Mouse (Mus musculus): ENCODE results near the gene Znrf1.

The Znrf1 gene

GRCm38 (mm10) chr8:111535491-111535890 lies 406 bp upstream of the Znrf1 start:
- no peak for DNase-seq

- peak; percentile 61 for DNase-seq
These were observed 1.3 kb downstream of the Znrf1 start for GRCm38 (mm10) chr8:111536978-111537764.

- DNase-seq, result no peak
These were observed 1.9 kb downstream of the Znrf1 start for GRCm38 (mm10) chr8:111537765-111538158.

- peak; percentile 65 for DNase-seq
These were observed 2.3 kb downstream of the Znrf1 start for GRCm38 (mm10) chr8:111538194-111538593.

- peak; percentile 59 for DNase-seq
These were observed 3.7 kb downstream of the Znrf1 start for GRCm38 (mm10) chr8:111539422-111540076.

GRCm38 (mm10) chr8:111543712-111544380 lies 7.9 kb downstream of the Znrf1 start:
- peak; percentile 8 for DNase-seq

- DNase-seq, result no peak
These were observed 9.7 kb downstream of the Znrf1 start for GRCm38 (mm10) chr8:111545406-111546156.

- no peak for DNase-seq
These were observed 11.2 kb downstream of the Znrf1 start for GRCm38 (mm10) chr8:111547144-111547543.

- no peak for DNase-seq
These were observed 12.3 kb downstream of the Znrf1 start for GRCm38 (mm10) chr8:111548201-111548600.

GRCm38 (mm10) chr8:111550002-111550870 lies 14.3 kb downstream of the Znrf1 start:
- peak; percentile 47 for DNase-seq

- no peak for DNase-seq
These were observed 15.7 kb downstream of the Znrf1 start for GRCm38 (mm10) chr8:111551511-111552130.

- DNase-seq, result peak; percentile 76
These were observed 25.9 kb downstream of the Znrf1 start for GRCm38 (mm10) chr8:111561824-111562223.

GRCm38 (mm10) chr8:111562274-111562803 lies 26.4 kb downstream of the Znrf1 start:
- no peak for DNase-seq

- no peak for DNase-seq
These were observed 27.2 kb downstream of the Znrf1 start for GRCm38 (mm10) chr8:111563075-111563474.

GRCm38 (mm10) chr8:111563687-111564086 lies 27.8 kb downstream of the Znrf1 start:
- no peak for DNase-seq

- DNase-seq, result no peak
These were observed 28.2 kb downstream of the Znrf1 start for GRCm38 (mm10) chr8:111564093-111564492.

- DNase-seq, result no peak
These were observed 29.9 kb downstream of the Znrf1 start for GRCm38 (mm10) chr8:111565784-111566191.

- no peak for DNase-seq
These were observed 30.4 kb downstream of the Znrf1 start for GRCm38 (mm10) chr8:111566326-111566725.

- DNase-seq, result no peak
These were observed 31.7 kb downstream of the Znrf1 start for GRCm38 (mm10) chr8:111567571-111567970.

- DNase-seq, result no peak
These were observed 32.1 kb downstream of the Znrf1 start for GRCm38 (mm10) chr8:111568029-111568428.

- no peak for DNase-seq
These were observed 34.0 kb downstream of the Znrf1 start for GRCm38 (mm10) chr8:111569926-111570325.
